Mouse (Mus musculus) embryonic facial prominence, embryonic 11.5 days (tissue): ENCODE data around the gene Chd3. TPM values are rescaled to one million over a fixed set of nuclear protein-coding genes. Genes with fewer than 3 reads are reported as not detected.

Source experiments
- ATAC-seq: fragments of 200-750 bp; cut with Nextera tagmentation; replicated peaks from 2 replicates; pipeline ENCODE4 v1.8.0; 2017; ENCODE audit warnings: low read depth; ENCODE audit not compliant: insufficient number of reproducible peaks, low FRiP score, low TSS enrichment
- DNase-seq: peaks from one replicate; pipeline ENCODE4 v3.0.0-alpha.2; 2015; ENCODE audit warnings: low spot score
- H3K27ac ChIP-seq: fragments of 300-500 bp; sonication (generic); replicated peaks from 2 replicates; pipeline ENCODE4 v1.5.1; 2014; ENCODE audit warnings: mild to moderate bottlenecking, low read depth, low read length, control low read depth
- H3K27me3 ChIP-seq: fragments of 300-500 bp; sonication (generic); 2 replicates; pipeline ENCODE4 v1.6.1; 2014; ENCODE audit warnings: mild to moderate bottlenecking, low read length, moderate library complexity, mixed read lengths; ENCODE audit not compliant: control insufficient read depth, insufficient read depth
- H3K36me3 ChIP-seq: fragments of 300-500 bp; sonication (generic); replicated peaks from 2 replicates; pipeline ENCODE4 v1.6.1; 2014; ENCODE audit warnings: low read depth, mild to moderate bottlenecking, low read length, moderate library complexity, mixed read lengths; ENCODE audit not compliant: control insufficient read depth, insufficient read depth
- H3K4me1 ChIP-seq: fragments of 300-500 bp; sonication (generic); 2 replicates; pipeline ENCODE4 v1.6.1; 2014; ENCODE audit warnings: low read length, mixed read lengths; ENCODE audit not compliant: control insufficient read depth, insufficient read depth
- H3K4me2 ChIP-seq: fragments of 300-500 bp; sonication (generic); 2 replicates; pipeline ENCODE4 v1.6.1; 2014; ENCODE audit warnings: low read depth, mild to moderate bottlenecking, control low read depth, low read length, moderate library complexity
- H3K4me3 ChIP-seq: fragments of 300-500 bp; sonication (generic); 2 replicates; pipeline ENCODE4 v1.5.1; 2014; ENCODE audit warnings: low read depth, low read length, control low read depth
- H3K9ac ChIP-seq: fragments of 300-500 bp; sonication (generic); replicated peaks from 2 replicates; pipeline ENCODE4 v1.6.1; 2014; ENCODE audit warnings: mild to moderate bottlenecking, control low read depth, low read length
- H3K9me3 ChIP-seq: fragments of 300-500 bp; sonication (generic); replicated peaks from 2 replicates; pipeline ENCODE4 v1.6.1; 2016; ENCODE audit warnings: mild to moderate bottlenecking, low read length, inconsistent platforms, mixed read lengths; ENCODE audit not compliant: control insufficient read depth
- WGBS: fragments of 180-500 bp; shearing (Covaris S2); extraction: QIAGEN DNeasy Blood & Tissue Kit; methylation state at CpG from one replicate; pipeline ENCODE4 v1.1.7; 2014; 5-methylcytosine and 5-hydroxymethylcytosine counted together
- polyA plus RNA-seq: library from polyadenylated mRNA; unstranded; fragments of >200 nt; fragmentation: Nextera tagmentation; extraction: Ambion mirVana; gene quantifications from 2 replicates; pipeline ENCODE4 v1.2.1, GENCODE M21; 2014

Chd3 gene
- polyA plus RNA-seq, 1 experiment from 2014 or later: 52.1 TPM

DNA sequence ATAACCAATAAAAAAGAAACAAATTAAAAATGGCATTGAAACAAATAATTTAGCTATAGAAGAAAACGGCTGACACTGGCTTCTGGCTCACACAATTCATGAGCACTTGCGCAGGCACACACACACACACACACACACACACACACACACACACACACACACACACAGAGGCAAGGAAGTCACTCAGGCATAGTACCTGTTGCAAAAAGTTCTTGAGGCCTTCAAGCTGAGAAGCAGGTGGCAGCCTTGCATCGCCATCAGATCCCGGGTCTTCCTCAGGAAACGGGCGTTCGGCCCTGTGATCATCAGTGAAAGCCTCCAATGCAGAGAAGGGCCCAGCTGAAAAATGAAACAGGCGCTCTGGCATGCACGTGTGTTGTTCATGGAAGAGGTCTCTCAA lies 63.9 kb downstream of the Chd3 start:
- H3K27me3 ChIP-seq: no peaks in the 10 kb centered on the region
- DNase-seq (no peak), ATAC-seq (no peak)
- H3K9ac ChIP-seq: no peak overlapping the region
- no peak overlapping the region for H3K4me3 ChIP-seq
- peaks cover 9% of the 10 kb centered on the region; the same call in 1 of the 2 replicates for H3K36me3 ChIP-seq
- no peaks in the 10 kb centered on the region for H3K4me1 ChIP-seq
- WGBS: 95% methylated on average over 9 of the region's 9 CpGs
- no peak overlapping the region for H3K27ac ChIP-seq
- no peaks in the 10 kb centered on the region for H3K9me3 ChIP-seq
- H3K4me2 ChIP-seq: no peak overlapping the region

DNA sequence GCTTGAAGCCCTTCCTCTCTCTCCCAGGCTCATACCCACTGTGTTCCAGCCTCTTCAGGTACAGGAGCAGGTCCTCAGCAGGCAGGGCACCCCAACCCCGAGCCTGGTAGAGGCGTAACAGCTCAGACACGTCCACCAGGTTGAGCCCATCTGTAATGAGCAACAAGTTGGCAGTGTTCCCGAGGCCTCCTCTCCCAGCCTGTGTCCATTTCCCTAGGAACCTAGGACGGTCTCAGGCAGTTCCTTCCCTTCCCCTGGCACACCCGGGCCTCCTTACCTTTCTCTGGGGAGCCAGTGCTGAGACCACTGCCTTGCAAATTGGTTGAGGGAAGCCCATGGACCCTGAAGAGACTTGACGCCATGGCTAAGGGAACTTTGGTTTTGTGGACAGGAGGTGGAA lies 66.4 kb downstream of the Chd3 start:
- H3K27ac ChIP-seq: no peak overlapping the region
- H3K4me3 ChIP-seq: no peak overlapping the region
- ATAC-seq (no peak), DNase-seq (no peak)
- H3K27me3 ChIP-seq: no peaks in the 10 kb centered on the region
- no peak overlapping the region for H3K9ac ChIP-seq
- WGBS: 89% methylated on average over 7 of the region's 7 CpGs
- no peaks in the 10 kb centered on the region for H3K9me3 ChIP-seq
- no peak overlapping the region for H3K4me2 ChIP-seq
- peaks cover 8% of the 10 kb centered on the region for H3K36me3 ChIP-seq
- H3K4me1 ChIP-seq: no peaks in the 10 kb centered on the region

DNA sequence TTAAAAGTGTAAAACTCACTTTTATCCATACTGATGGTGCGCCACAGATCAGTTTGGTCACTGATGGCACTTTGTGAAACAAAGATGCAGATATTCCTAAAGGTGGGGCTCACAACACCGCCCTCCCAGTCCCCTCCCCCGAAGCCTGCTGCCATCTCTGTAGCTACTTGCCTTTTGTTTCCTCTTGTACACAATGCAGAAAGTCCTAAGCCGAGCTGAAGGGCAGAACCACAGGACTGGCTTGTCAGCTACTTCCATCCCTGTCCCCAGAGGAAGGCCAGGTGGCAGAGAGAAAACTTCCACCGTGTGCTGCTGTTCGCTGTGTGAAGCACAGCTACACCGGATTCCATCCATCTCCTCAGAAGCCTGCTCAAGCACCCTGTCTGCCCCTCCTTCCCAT lies 71.0 kb downstream of the Chd3 start:
- no peak overlapping the region for H3K4me2 ChIP-seq
- no peaks in the 10 kb centered on the region for H3K27me3 ChIP-seq
- H3K36me3 ChIP-seq: peaks cover 5% of the 10 kb centered on the region
- H3K4me1 ChIP-seq: no peaks in the 10 kb centered on the region
- H3K4me3 ChIP-seq: no peak overlapping the region
- WGBS: 72% methylated on average over 7 of the region's 7 CpGs
- H3K9ac ChIP-seq: no peak overlapping the region
- no peak overlapping the region for H3K27ac ChIP-seq
- DNase-seq (no peak), ATAC-seq (no peak)
- no peaks in the 10 kb centered on the region for H3K9me3 ChIP-seq

DNA sequence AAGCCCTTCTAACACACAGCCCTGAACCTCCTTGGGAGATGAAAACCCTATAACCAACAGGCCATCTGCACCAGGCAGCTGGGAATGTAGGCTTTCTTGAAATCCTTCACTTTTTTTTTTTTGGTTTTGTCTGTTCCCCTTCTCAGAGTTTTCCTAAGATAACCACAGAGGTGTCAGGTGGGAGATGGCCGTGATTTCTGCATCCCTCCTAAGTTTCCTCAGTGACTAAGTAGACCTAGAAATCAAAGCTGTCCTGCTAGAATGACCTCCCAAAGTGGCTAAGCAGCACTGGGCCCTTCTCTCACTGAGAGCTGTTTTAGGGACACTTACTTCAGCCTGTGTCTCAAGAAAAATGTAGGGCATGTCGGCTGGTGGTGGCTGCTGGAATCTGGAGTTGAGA lies 71.4 kb downstream of the Chd3 start:
- Histone ChIP-seq H3K9me3 (no peaks in the 10 kb centered on the region), H3K4me1 (no peaks in the 10 kb centered on the region), H3K36me3 (peaks cover 5% of the 10 kb centered on the region), H3K4me3 (no peak overlapping the region), H3K27me3 (no peaks in the 10 kb centered on the region), H3K4me2 (no peak overlapping the region), H3K9ac (no peak overlapping the region), H3K27ac (no peak overlapping the region)
- ATAC-seq (no peak), DNase-seq (no peak)
- 90% methylated on average over 2 of the region's 2 CpGs for WGBS

DNA sequence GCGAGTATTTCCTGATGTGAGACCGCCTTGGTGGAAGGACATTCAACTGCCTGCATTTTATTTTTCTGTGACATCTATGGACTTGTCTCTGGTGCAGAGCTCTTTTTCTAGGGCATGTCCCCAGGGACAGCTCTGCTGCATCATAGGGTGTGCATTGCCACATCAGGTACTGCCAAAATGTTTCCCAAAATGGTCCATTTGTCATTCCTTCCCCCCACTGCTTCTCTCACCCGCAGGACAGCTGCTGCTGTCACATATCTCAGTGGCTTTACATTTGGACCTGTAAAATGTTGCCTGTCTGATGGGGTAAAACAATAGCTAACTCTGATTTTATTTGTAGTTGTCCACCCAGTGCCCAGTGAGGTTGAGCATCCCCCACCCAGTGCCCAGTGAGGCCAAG lies 73.9 kb downstream of the Chd3 start:
- Histone ChIP-seq H3K4me2 (no peak overlapping the region), H3K27me3 (no peaks in the 10 kb centered on the region), H3K27ac (no peak overlapping the region), H3K4me3 (no peak overlapping the region), H3K9me3 (no peaks in the 10 kb centered on the region), H3K36me3 (peaks cover 5% of the 10 kb centered on the region), H3K9ac (no peak overlapping the region), H3K4me1 (no peaks in the 10 kb centered on the region)
- WGBS: 91% methylated on average over 3 of the region's 3 CpGs
- ATAC-seq (no peak), DNase-seq (no peak)

Other genes starting within 250 kb of the Chd3 start
- gene Hes7, start 249.0 kb downstream of the Chd3 start, polyA plus RNA-seq: 0.11 TPM in 1 of 2 replicates, not detected in the other
- gene 9130213A22Rik, start 246.8 kb downstream of the Chd3 start, polyA plus RNA-seq: not detected in 2 replicates
- 0.25 and 0.88 TPM in 2 replicates for gene Aloxe3, start 243.5 kb downstream of the Chd3 start, polyA plus RNA-seq
- 0.20 and 0.27 TPM in 2 replicates for gene Alox12b, start 212.4 kb downstream of the Chd3 start, polyA plus RNA-seq
- not detected in 2 replicates for gene Alox8, start 171.6 kb downstream of the Chd3 start, polyA plus RNA-seq
- gene Gucy2e, start 132.4 kb downstream of the Chd3 start, polyA plus RNA-seq: 0.06 TPM in 1 of 2 replicates, not detected in the other
- 16.9 and 19.3 TPM in 2 replicates for gene Cntrob, start 45.6 kb downstream of the Chd3 start, polyA plus RNA-seq
- gene Trappc1, start 45.4 kb downstream of the Chd3 start, polyA plus RNA-seq: 184 and 204 TPM in 2 replicates
- gene Kcnab3, start 43.1 kb downstream of the Chd3 start, polyA plus RNA-seq: 0.85 and 2.2 TPM in 2 replicates
- 23.7 and 25.2 TPM in 2 replicates for gene Rnf227, start 28.9 kb downstream of the Chd3 start, polyA plus RNA-seq
- gene Naa38, start 26.1 kb upstream of the Chd3 start, polyA plus RNA-seq: 123 and 135 TPM in 2 replicates
- gene Cyb5d1, start 26.2 kb upstream of the Chd3 start, polyA plus RNA-seq: 33.3 TPM in 2 replicates
- 13.6 and 18.1 TPM in 2 replicates for gene Tmem88, start 28.8 kb upstream of the Chd3 start, polyA plus RNA-seq
- gene Kdm6b, start 44.3 kb upstream of the Chd3 start, polyA plus RNA-seq: 25.9 and 26.2 TPM in 2 replicates
- 1.5 and 2.1 TPM in 2 replicates for gene Dnah2, start 179.7 kb upstream of the Chd3 start, polyA plus RNA-seq
- 11.2 and 11.3 TPM in 2 replicates for gene Efnb3, start 190.8 kb upstream of the Chd3 start, polyA plus RNA-seq
- 40.2 and 40.9 TPM in 2 replicates for gene Wrap53, start 210.8 kb upstream of the Chd3 start, polyA plus RNA-seq
- gene Trp53, start 211.0 kb upstream of the Chd3 start, polyA plus RNA-seq: 200 and 215 TPM in 2 replicates
- 5.2 and 6.0 TPM in 2 replicates for gene Atp1b2, start 236.5 kb upstream of the Chd3 start, polyA plus RNA-seq
- gene Shbg, start 248.5 kb upstream of the Chd3 start, polyA plus RNA-seq: 0.14 TPM in 1 of 2 replicates, not detected in the other